Comparison of ENCODE assay signal across 20 mouse cellular contexts in genomic region chr3:96230404-96230803, GRCm38 (mm10). TPM values are rescaled to one million over a fixed set of nuclear protein-coding genes. Genes with fewer than 3 reads are reported as not detected.
"Had no signal": no experiment of that assay in that cellular context is flagged by ENCODE, and none has a peak within 500 bp of the region (broad histone marks: within the 10 kb centered on the region; RNA-seq: fewer than 3 reads in every experiment).

No protein-coding gene starts in this region.

- H3K9ac ChIP-seq: lung, embryonic 14.5 days; midbrain, embryonic 12.5 days; neural tube, embryonic 13.5 days; neural tube, embryonic 15.5 days had no signal

- H3K4me2 ChIP-seq: lung, embryonic 14.5 days; midbrain, embryonic 12.5 days; neural tube, embryonic 13.5 days; neural tube, embryonic 15.5 days had no signal

- H3K9me3 ChIP-seq: midbrain, embryonic 10.5 days; midbrain, embryonic 12.5 days; neural tube, embryonic 13.5 days; neural tube, embryonic 15.5 days had no signal

- DNase-seq: lung, adult 18-20 months; lung, embryonic 14.5 days; lung, postnatal 10 days; lung, postnatal 4 days; midbrain, embryonic 14.5 days; retina, postnatal 1 day; right cerebral cortex, adult 18-20 months; right cerebral cortex, postnatal 25 days; right cerebral cortex, postnatal 4 days; spleen, adult 18-20 months; thymus, adult 18-20 months; thymus, postnatal 14 days; thymus, postnatal 4 days had no signal

- H3K4me3 ChIP-seq: midbrain, embryonic 10.5 days; midbrain, embryonic 12.5 days; myocyte; neural tube, embryonic 13.5 days; neural tube, embryonic 15.5 days had no signal

- H3K27ac ChIP-seq: midbrain, embryonic 10.5 days; midbrain, embryonic 12.5 days; neural tube, embryonic 13.5 days; neural tube, embryonic 15.5 days had no signal

- H3K27me3 ChIP-seq: midbrain, embryonic 12.5 days; neural tube, embryonic 13.5 days; neural tube, embryonic 15.5 days had no signal

- H3K36me3 ChIP-seq: midbrain, embryonic 10.5 days; midbrain, embryonic 12.5 days; neural tube, embryonic 13.5 days; neural tube, embryonic 15.5 days had no signal

RNA-seq across cellular contexts. Expression of gene Hist2h2ab, which starts 10.7 kb away (rescaled TPM):
- polyA plus RNA-seq: lung, embryonic 14.5 days; midbrain, embryonic 14.5 days; midbrain, postnatal 0 days; myocyte; neural tube, embryonic 11.5 days; neural tube, embryonic 15.5 days had no signal
